Mouse (Mus musculus): Measurements from ENCODE around the gene Trdmt1.

- TF ChIP-seq CTCF (IDR thresholded peaks at IDR 0.05; ENCODE audit: extremely low read depth, insufficient read length, insufficient replicate concordance, low read depth, low read length) (no peak), POLR2A (IDR thresholded peaks at IDR 0.05; ENCODE audit: low read depth, low read length) (no peak)
Measured at GRCm38 (mm10) chr2:13522106-13522505, 22.4 kb downstream of the Trdmt1 start.

Data from small intestine, adult 2 months (tissue).